Comparison of ENCODE assay signal across 10 mouse cellular contexts in genomic region chr7:109561466-109562153, GRCm38 (mm10). TPM values are rescaled to one million over a fixed set of nuclear protein-coding genes. Genes with fewer than 3 reads are reported as not detected.
DNase-seq lines count a peak whose midpoint lies in the region; ATAC-seq lines count a peak whose summit lies in the region.
"Had no signal": no experiment of that assay in that cellular context is flagged by ENCODE, and none has a peak within 500 bp of the region (broad histone marks: within the 10 kb centered on the region; RNA-seq: fewer than 3 reads in every experiment).

No protein-coding gene starts in this region.

- H3K9me3 ChIP-seq in kidney, embryonic 15.5 days (replicated peaks): no peaks in the 10 kb centered on the region
- H3K9me3 ChIP-seq in embryonic facial prominence, embryonic 15.5 days (replicated peaks): no peaks in the 10 kb centered on the region
- no peaks in the 10 kb centered on the region for H3K9me3 ChIP-seq in lung, embryonic 16.5 days (ENCODE audit: control insufficient read depth, low read length)
- H3K9me3 ChIP-seq: limb, embryonic 15.5 days had no signal

- no peak for DNase-seq in kidney, adult 11 months
- peak; percentile 68 for DNase-seq in Muller cell, postnatal 12 days (ENCODE audit: inconsistent ontology term)
- DNase-seq in layer of hippocampus, postnatal 36 days: no peak
- DNase-seq in cerebellum, postnatal 14 days: no peak
- DNase-seq: cerebellum, adult 11 months had no signal

- H3K4me2 ChIP-seq in kidney, embryonic 15.5 days: 0 out of 2 replicates have a peak overlapping the region, but pooled peaks have one; percentile 23
- H3K4me2 ChIP-seq in embryonic facial prominence, embryonic 15.5 days (replicated peaks): no peak overlapping the region
- no peak overlapping the region for H3K4me2 ChIP-seq in lung, embryonic 16.5 days (ENCODE audit: low read depth, low read length)
- H3K4me2 ChIP-seq: limb, embryonic 15.5 days had no signal

- WGBS in kidney, embryonic 15.5 days: 53% methylated on average over 8 of the region's 8 CpGs
- WGBS in embryonic facial prominence, embryonic 15.5 days: 35% methylated on average over 8 of the region's 8 CpGs
- WGBS in lung, embryonic 16.5 days: 20% methylated on average over 8 of the region's 8 CpGs

- ATAC-seq in kidney, embryonic 15.5 days (replicated peaks; ENCODE audit: low FRiP score): no peak
- peak; percentile 74 for ATAC-seq in embryonic facial prominence, embryonic 15.5 days (ENCODE audit: insufficient number of reproducible peaks, low FRiP score, low TSS enrichment, low read depth)
- peak; percentile 90 for ATAC-seq in lung, embryonic 16.5 days (ENCODE audit: low read depth)
- no peak for ATAC-seq in inflammation-experienced regulatory T-cells, adult 6 months

- peak overlapping the region; percentile 58; the same call in 1 of the 2 replicates for H3K27ac ChIP-seq in kidney, embryonic 15.5 days
- peak overlapping the region; percentile 58; the same call in 1 of the 2 replicates for H3K27ac ChIP-seq in embryonic facial prominence, embryonic 15.5 days (replicated peaks)
- H3K27ac ChIP-seq in lung, embryonic 16.5 days (ENCODE audit: low read length): peak overlapping the region; percentile 72

- no peak overlapping the region for H3K9ac ChIP-seq in kidney, embryonic 15.5 days
- H3K9ac ChIP-seq in embryonic facial prominence, embryonic 15.5 days: no peak overlapping the region
- no peak overlapping the region for H3K9ac ChIP-seq in lung, embryonic 16.5 days (ENCODE audit: low read length)
- H3K9ac ChIP-seq: limb, embryonic 15.5 days had no signal

- no peak overlapping the region for H3K4me3 ChIP-seq in kidney, embryonic 15.5 days (replicated peaks)
- no peak overlapping the region for H3K4me3 ChIP-seq in embryonic facial prominence, embryonic 15.5 days (replicated peaks)
- H3K4me3 ChIP-seq in lung, embryonic 16.5 days (ENCODE audit: low read length): no peak overlapping the region
- H3K4me3 ChIP-seq: limb, embryonic 15.5 days had no signal

- H3K36me3 ChIP-seq in kidney, embryonic 15.5 days: no peaks in the 10 kb centered on the region
- H3K36me3 ChIP-seq in embryonic facial prominence, embryonic 15.5 days: peaks cover 8% of the 10 kb centered on the region; the same call in 1 of the 2 replicates
- H3K36me3 ChIP-seq in lung, embryonic 16.5 days (ENCODE audit: control insufficient read depth, insufficient read depth, low read length): peaks cover 2% of the 10 kb centered on the region; the same call in 1 of the 2 replicates

- no peaks in the 10 kb centered on the region for H3K27me3 ChIP-seq in kidney, embryonic 15.5 days
- no peaks in the 10 kb centered on the region for H3K27me3 ChIP-seq in embryonic facial prominence, embryonic 15.5 days
- H3K27me3 ChIP-seq in lung, embryonic 16.5 days (ENCODE audit: control insufficient read depth, insufficient read depth, low read depth, low read length): no peaks in the 10 kb centered on the region
- H3K27me3 ChIP-seq: limb, embryonic 15.5 days had no signal

- peaks cover 36% of the 10 kb centered on the region for H3K4me1 ChIP-seq in kidney, embryonic 15.5 days
- peaks cover 24% of the 10 kb centered on the region for H3K4me1 ChIP-seq in embryonic facial prominence, embryonic 15.5 days
- H3K4me1 ChIP-seq in lung, embryonic 16.5 days (replicated peaks; ENCODE audit: control insufficient read depth, insufficient read depth, low read length): peaks cover 41% of the 10 kb centered on the region

RNA-seq across cellular contexts. Expression of gene Rpl27a, which starts 42.7 kb away (rescaled TPM):
- polyA plus RNA-seq in kidney, embryonic 15.5 days (2015; fragmentation: Nextera tagmentation; extraction: Ambion mirVana): 135 and 148 TPM in 2 replicates
- polyA plus RNA-seq in embryonic facial prominence, embryonic 15.5 days (2015; fragmentation: Nextera tagmentation; extraction: Ambion mirVana): 140 and 145 TPM in 2 replicates
- 126 and 134 TPM in 2 replicates for polyA plus RNA-seq in lung, embryonic 16.5 days (2015; fragmentation: Nextera tagmentation; extraction: Ambion mirVana)
- polyA plus RNA-seq in inflammation-experienced regulatory T-cells, adult 6 months (2017; shearing (Covaris generic)): 100 to 1,000 TPM; 216 to 323 (median 255) TPM
- 100 to 1,000 TPM; 149 to 161 TPM for total RNA-seq in layer of hippocampus, postnatal 36 days (2021)

RNA-seq across cellular contexts. Expression of gene Trim66, which starts 53.7 kb away (rescaled TPM):
- polyA plus RNA-seq in kidney, embryonic 15.5 days (2015; fragmentation: Nextera tagmentation; extraction: Ambion mirVana): 0.03 TPM in 1 of 2 replicates, not detected in the other
- polyA plus RNA-seq in embryonic facial prominence, embryonic 15.5 days (2015; fragmentation: Nextera tagmentation; extraction: Ambion mirVana): 3.9 and 5.6 TPM in 2 replicates
- polyA plus RNA-seq in lung, embryonic 16.5 days (2015; fragmentation: Nextera tagmentation; extraction: Ambion mirVana): 0.03 and 0.13 TPM in 2 replicates
- not detected for polyA plus RNA-seq in inflammation-experienced regulatory T-cells, adult 6 months (2017; shearing (Covaris generic))
- total RNA-seq in layer of hippocampus, postnatal 36 days (2021): 1 to 10 TPM; 4.9 to 5.2 TPM

Comparison
In these comparisons a context has a peak if more than half of its experiments do, and no peak if none do; other contexts are left out.
1. ATAC-seq: peak in embryonic facial prominence, embryonic 15.5 days (single experiment) and lung, embryonic 16.5 days (single experiment); none in kidney, embryonic 15.5 days (single experiment) and inflammation-experienced regulatory T-cells, adult 6 months (single experiment).
2. Peak in every context shown above with its lines, with median percentiles within 50 percentile points of each other: H3K27ac ChIP-seq.